Mouse (Mus musculus) liver, embryonic 14.5 days (tissue): ENCODE measurements around the gene Vps54.

Experiments used
- CTCF ChIP-seq: IDR thresholded peaks from 2 replicates; pipeline ENCODE4 v1.5.1; 2016; ENCODE audit warnings: antibody characterized with exemption, low read depth, control low read depth
- EP300 ChIP-seq: IDR thresholded peaks from 2 replicates; pipeline ENCODE4 v1.6.1; 2016; ENCODE audit warnings: antibody characterized with exemption, low read depth

DNA sequence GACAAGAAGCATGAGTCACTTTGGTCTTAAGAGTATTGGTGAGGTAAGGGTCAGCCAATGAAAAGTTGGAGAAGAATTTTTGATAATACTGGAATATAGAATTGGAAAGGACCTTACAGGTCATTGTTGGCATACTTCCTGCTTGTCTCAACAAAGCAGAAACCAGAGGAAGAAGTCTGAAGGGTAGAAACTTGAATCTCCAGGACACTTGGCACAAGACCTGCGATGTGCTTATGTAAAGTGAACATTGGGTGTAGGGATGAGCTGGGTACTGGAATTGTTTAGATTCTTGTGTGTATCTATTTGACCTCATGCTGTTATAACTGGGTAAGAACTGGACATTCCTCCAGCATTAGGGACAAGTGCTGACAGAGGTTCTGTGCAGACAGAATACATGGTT lies 2.3 kb downstream of the Vps54 start:
- TF ChIP-seq CTCF (no peak), EP300 (no peak)
